Mouse (Mus musculus): ENCODE data around the gene Trak2. TPM values are rescaled to one million over a fixed set of nuclear protein-coding genes. Genes with fewer than 3 reads are reported as not detected.
"Not testable (repeated sequence)": the region's sequence is repeated elsewhere in the genome, so short reads cannot be mapped to it uniquely, and the experiment has no call there.

The Trak2 gene
- polyA plus RNA-seq, 1 experiment from 2014 or later, result 14.3 TPM

- WGBS, result 68% methylated on average over 13 of the region's 13 CpGs
Observed at GRCm38 (mm10) chr1:58859738-58860365, 113.4 kb downstream of the Trak2 start.

GRCm38 (mm10) chr1:58859131-58859530 lies 114.1 kb downstream of the Trak2 start:
- not testable (repeated sequence) for H3K4me2 ChIP-seq
- WGBS, result 67% methylated on average over 4 of the region's 4 CpGs

More at GRCm38 (mm10) chr1:58859738-58860365, 113.4 kb downstream of the Trak2 start:
- H3K9me3 ChIP-seq (replicated peaks); H3K27me3 ChIP-seq; H3K36me3 ChIP-seq; H3K4me3 ChIP-seq (replicated peaks); H3K9ac ChIP-seq; H3K4me1 ChIP-seq; H3K27ac ChIP-seq; H3K4me2 ChIP-seq; ATAC-seq (replicated peaks; ENCODE audit: low FRiP score): not testable (repeated sequence)

GRCm38 (mm10) chr1:58856811-58857210 lies 116.4 kb downstream of the Trak2 start:
- not testable (repeated sequence) for H3K27ac ChIP-seq; H3K4me1 ChIP-seq; H3K4me2 ChIP-seq; H3K9ac ChIP-seq; H3K9me3 ChIP-seq (replicated peaks); H3K36me3 ChIP-seq; ATAC-seq (replicated peaks; ENCODE audit: low FRiP score); H3K4me3 ChIP-seq (replicated peaks); H3K27me3 ChIP-seq
- WGBS, result 80% methylated on average over 3 of the region's 3 CpGs

More at GRCm38 (mm10) chr1:58859131-58859530, 114.1 kb downstream of the Trak2 start:
- H3K4me3 ChIP-seq (replicated peaks); H3K36me3 ChIP-seq; H3K27ac ChIP-seq; H3K9ac ChIP-seq; ATAC-seq (replicated peaks; ENCODE audit: low FRiP score); H3K9me3 ChIP-seq (replicated peaks); H3K4me1 ChIP-seq; H3K27me3 ChIP-seq: not testable (repeated sequence)

Other genes with a start within 250 kb of the Trak2 start
- gene Casp8, start 178.1 kb downstream of the Trak2 start, polyA plus RNA-seq (2015; fragmentation: Nextera tagmentation; extraction: Ambion mirVana), result 41.3 and 41.8 TPM in 2 replicates
- 27.0 and 29.5 TPM in 2 replicates for gene Stradb, start 92 bp upstream of the Trak2 start, polyA plus RNA-seq (2015; fragmentation: Nextera tagmentation; extraction: Ambion mirVana)
- gene C2cd6, start 121.5 kb upstream of the Trak2 start, polyA plus RNA-seq (2015; fragmentation: Nextera tagmentation; extraction: Ambion mirVana), result not detected in 2 replicates
- gene Tmem237, start 147.0 kb upstream of the Trak2 start, polyA plus RNA-seq (2015; fragmentation: Nextera tagmentation; extraction: Ambion mirVana), result 39.0 and 42.9 TPM in 2 replicates
- gene Mpp4, start 190.0 kb upstream of the Trak2 start, polyA plus RNA-seq (2015; fragmentation: Nextera tagmentation; extraction: Ambion mirVana), result 0.27 and 0.35 TPM in 2 replicates

All from kidney, embryonic 15.5 days (tissue).